Mouse (Mus musculus): Measurements from ENCODE around the gene Serpinb7. TPM values are rescaled to one million over a fixed set of nuclear protein-coding genes. Genes with fewer than 3 reads are reported as not detected.

Gene Serpinb7
- 0.03 TPM in 1 of 2 replicates, not detected in the other for polyA plus RNA-seq (2012; rRNA removed)

DNA sequence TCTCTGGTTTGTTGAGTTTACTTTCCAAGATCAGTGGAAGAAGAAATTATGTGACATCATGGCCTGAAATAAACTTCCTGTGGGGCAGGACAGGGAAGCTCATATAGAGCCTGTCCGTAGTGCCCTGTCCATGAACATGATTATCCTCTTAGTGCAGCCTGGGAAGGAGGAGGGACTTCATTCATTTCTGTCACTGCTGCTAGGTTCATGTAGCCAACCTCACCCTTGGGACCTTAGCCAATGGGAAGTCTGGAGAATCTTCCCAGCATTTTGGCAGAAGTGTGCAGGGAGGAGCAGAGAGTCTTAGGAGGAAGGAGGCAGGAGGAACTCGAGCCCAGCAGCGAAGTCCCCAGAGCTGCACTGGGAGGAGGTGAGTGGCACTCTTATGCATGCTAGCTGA lies at the start of gene Serpinb7:
Serpinb7 (plus strand) TSS at position 301 of the 400 bp plus-strand sequence.

DNA sequence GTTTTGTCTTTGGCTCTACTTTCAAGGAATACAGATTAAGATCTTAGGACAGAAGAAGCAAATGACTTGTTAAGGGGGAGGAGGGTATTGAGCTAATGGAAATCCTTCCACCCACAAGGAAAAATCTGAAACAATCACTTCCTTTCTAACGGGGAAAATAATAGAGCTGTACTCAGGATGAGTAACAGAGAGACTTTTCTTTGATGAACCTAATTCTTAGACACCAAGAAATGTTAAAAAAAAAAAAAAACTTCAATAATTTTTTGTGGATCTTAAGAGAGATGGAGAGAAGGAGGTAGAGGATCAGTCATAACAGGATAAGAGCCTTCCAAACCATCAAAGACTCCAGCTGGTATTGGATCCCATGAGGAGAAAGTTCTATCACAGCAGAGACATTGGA lies 38.6 kb upstream of the Serpinb7 start, which contains the start of gene Serpinb11:
Serpinb11 (plus strand) TSS at position 301 of the 400 bp plus-strand sequence.

Other genes starting within 250 kb of the Serpinb7 start
- not detected in 2 replicates for gene Serpinb3b, start 121.3 kb upstream of the Serpinb7 start, polyA plus RNA-seq (2012; rRNA removed)
- gene Serpinb3c, start 121.3 kb upstream of the Serpinb7 start, polyA plus RNA-seq (2012; rRNA removed), result not detected in 2 replicates
- gene Serpinb11, start 38.5 kb upstream of the Serpinb7 start, polyA plus RNA-seq (2012; rRNA removed), result not detected in 2 replicates
- gene Serpinb2, start 111.8 kb downstream of the Serpinb7 start, polyA plus RNA-seq (2012; rRNA removed), result 1.8 and 1.9 TPM in 2 replicates
- gene Serpinb8, start 190.4 kb downstream of the Serpinb7 start, polyA plus RNA-seq (2012; rRNA removed), result 0.16 and 0.23 TPM in 2 replicates